Mouse (Mus musculus): ENCODE measurements around the gene Eif4g1. TPM values are rescaled to one million over a fixed set of nuclear protein-coding genes. Genes with fewer than 3 reads are reported as not detected.
"Not testable (repeated sequence)": the region's sequence is repeated elsewhere in the genome, so short reads cannot be mapped to it uniquely, and the experiment has no call there.

Gene Eif4g1
- polyA plus RNA-seq (2012; rRNA removed), result 231 and 269 TPM in 2 replicates

GRCm38 (mm10) chr16:20668013-20668412 is at the start of gene Eif4g1:
Gene Eif4g1, plus strand, starts transcription at chr16:20668313.
- DNase-seq (ENCODE audit: low read depth), result not testable (repeated sequence)

DNA sequence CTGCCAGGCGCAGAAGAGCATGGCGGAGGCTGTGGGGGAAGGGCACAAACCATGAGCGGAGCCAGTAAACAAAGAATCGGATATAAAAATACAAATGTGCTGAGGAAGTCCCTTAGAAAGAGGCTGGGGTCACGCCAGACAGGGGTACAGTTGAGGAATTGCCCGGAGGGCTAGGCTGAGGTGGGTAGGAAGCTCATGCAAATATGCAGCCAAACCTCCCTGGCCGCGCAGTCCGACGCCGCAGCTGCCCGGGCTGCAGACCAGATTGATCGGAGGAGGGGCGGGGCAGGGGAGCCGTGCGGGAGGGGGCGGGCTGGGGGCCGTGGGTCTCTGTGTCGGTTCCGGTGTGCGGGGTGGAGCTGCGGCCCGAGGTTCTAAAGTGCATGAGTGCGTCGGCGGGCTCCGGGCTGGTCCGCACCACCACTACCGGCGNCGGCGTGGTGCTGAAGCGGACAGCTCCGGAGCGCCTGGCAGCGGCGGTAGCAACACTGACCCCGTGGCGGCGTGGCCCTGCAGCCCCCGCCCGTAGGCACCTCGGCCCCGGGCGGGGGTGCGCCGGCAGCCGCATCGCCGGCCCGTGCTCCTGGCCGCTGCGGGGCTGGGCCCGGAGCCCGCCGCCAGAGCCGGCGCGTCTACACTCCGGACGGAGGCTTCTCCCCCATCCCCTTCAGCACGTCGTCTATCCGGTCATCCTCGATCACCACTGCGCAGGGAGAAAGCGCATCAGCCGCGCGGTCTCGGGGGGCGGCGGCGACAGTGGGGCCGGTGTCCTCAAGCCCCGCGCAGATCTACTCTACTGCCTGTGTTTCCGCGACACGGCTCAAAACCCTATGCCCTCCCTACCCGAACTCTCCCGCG is 48.3 kb upstream of the Eif4g1 start:
- TF ChIP-seq POLR2A (IDR thresholded peaks at IDR 0.05; ENCODE audit: borderline replicate concordance, extremely low read depth, insufficient read depth, insufficient read length, poor library complexity, severe bottlenecking) (peak; percentile 18; the same call in 1 of the 2 replicates), CTCF (IDR thresholded peaks at IDR 0.05; ENCODE audit: borderline replicate concordance, extremely low read depth, insufficient read depth, insufficient read length) (no peak)
- DNase-seq (ENCODE audit: low read depth), result peak; percentile 57

GRCm38 (mm10) chr16:20620399-20620735 is 47.7 kb upstream of the Eif4g1 start:
- TF ChIP-seq POLR2A (IDR thresholded peaks at IDR 0.05; ENCODE audit: borderline replicate concordance, extremely low read depth, insufficient read depth, insufficient read length, poor library complexity, severe bottlenecking) (no peak), CTCF (IDR thresholded peaks at IDR 0.05; ENCODE audit: borderline replicate concordance, extremely low read depth, insufficient read depth, insufficient read length) (no peak)
- peak; percentile 49 for DNase-seq (ENCODE audit: low read depth)

DNA sequence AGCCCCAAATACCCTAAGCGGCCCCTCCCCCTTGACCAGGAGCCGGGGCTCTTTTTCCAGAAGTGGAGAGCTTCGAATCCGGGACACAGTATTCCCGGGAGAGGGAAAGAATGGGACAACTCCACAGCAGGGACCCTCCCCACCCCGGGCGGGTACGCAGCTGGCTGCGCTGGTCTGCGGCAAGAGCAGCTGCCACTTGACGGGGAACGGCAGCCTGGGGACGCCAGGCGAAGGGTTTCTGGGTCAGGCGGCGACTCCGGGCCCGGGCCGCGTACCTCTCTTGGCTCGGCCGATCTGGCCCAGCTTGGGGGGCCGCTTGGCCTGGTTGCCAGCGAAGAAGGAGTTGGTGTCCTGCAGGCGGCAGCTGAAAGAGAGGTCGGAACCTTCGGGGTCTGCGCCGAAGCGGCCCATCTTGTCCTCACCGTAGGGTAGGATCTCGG is 47.3 kb upstream of the Eif4g1 start:
- peak; percentile 62 for DNase-seq (ENCODE audit: low read depth)
- TF ChIP-seq POLR2A (IDR thresholded peaks at IDR 0.05; ENCODE audit: borderline replicate concordance, extremely low read depth, insufficient read depth, insufficient read length, poor library complexity, severe bottlenecking) (no peak), CTCF (IDR thresholded peaks at IDR 0.05; ENCODE audit: borderline replicate concordance, extremely low read depth, insufficient read depth, insufficient read length) (no peak)

GRCm38 (mm10) chr16:20621191-20621990 is 46.7 kb upstream of the Eif4g1 start, which contains the start of gene Camk2n2:
Gene Camk2n2, minus strand, starts transcription at chr16:20621287.
- TF ChIP-seq CTCF (IDR thresholded peaks at IDR 0.05; ENCODE audit: borderline replicate concordance, extremely low read depth, insufficient read depth, insufficient read length), result no peak
- TF ChIP-seq POLR2A (IDR thresholded peaks at IDR 0.05; ENCODE audit: borderline replicate concordance, extremely low read depth, insufficient read depth, insufficient read length, poor library complexity, severe bottlenecking), result peak; percentile 36; the same call in 1 of the 2 replicates
- peak; percentile 69 for DNase-seq (ENCODE audit: low read depth)

GRCm38 (mm10) chr16:20621991-20622685 is 46.0 kb upstream of the Eif4g1 start:
- peak; percentile 87 for DNase-seq (ENCODE audit: low read depth)
- TF ChIP-seq POLR2A (IDR thresholded peaks at IDR 0.05; ENCODE audit: borderline replicate concordance, extremely low read depth, insufficient read depth, insufficient read length, poor library complexity, severe bottlenecking) (no peak), CTCF (IDR thresholded peaks at IDR 0.05; ENCODE audit: borderline replicate concordance, extremely low read depth, insufficient read depth, insufficient read length) (no peak)

DNA sequence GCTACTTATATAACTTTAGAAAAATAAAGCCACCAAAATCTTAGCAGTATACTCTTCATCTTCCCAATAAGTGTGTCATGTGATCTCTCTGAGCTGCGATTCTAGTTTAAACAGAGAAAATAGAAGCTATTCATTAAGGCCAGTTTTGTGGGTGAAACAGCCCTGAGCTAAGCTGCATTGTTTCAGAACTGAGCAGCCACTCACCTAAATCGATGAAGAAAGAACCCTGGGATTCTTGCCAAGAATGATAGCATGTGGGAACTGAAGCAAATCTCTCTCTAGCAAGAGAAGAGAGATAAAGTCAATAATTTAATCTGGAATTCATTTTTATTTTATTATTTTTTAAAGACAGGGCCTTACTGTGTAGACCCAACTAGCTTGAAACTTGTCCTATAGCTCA is 44.9 kb upstream of the Eif4g1 start:
- DNase-seq (ENCODE audit: low read depth), result no peak
- no peak for TF ChIP-seq POLR2A (IDR thresholded peaks at IDR 0.05; ENCODE audit: borderline replicate concordance, extremely low read depth, insufficient read depth, insufficient read length, poor library complexity, severe bottlenecking)
- no peak for TF ChIP-seq CTCF (IDR thresholded peaks at IDR 0.05; ENCODE audit: borderline replicate concordance, extremely low read depth, insufficient read depth, insufficient read length)

- DNase-seq (ENCODE audit: low read depth), result peak; percentile 79
- TF ChIP-seq CTCF (IDR thresholded peaks at IDR 0.05; ENCODE audit: borderline replicate concordance, extremely low read depth, insufficient read depth, insufficient read length) (no peak), POLR2A (IDR thresholded peaks at IDR 0.05; ENCODE audit: borderline replicate concordance, extremely low read depth, insufficient read depth, insufficient read length, poor library complexity, severe bottlenecking) (no peak)
These were observed 39.2 kb upstream of the Eif4g1 start for GRCm38 (mm10) chr16:20628871-20629391.

- peak; percentile 57 for DNase-seq (ENCODE audit: low read depth)
- TF ChIP-seq CTCF (IDR thresholded peaks at IDR 0.05; ENCODE audit: borderline replicate concordance, extremely low read depth, insufficient read depth, insufficient read length) (no peak), POLR2A (IDR thresholded peaks at IDR 0.05; ENCODE audit: borderline replicate concordance, extremely low read depth, insufficient read depth, insufficient read length, poor library complexity, severe bottlenecking) (0 out of 2 replicates have a peak, but pooled peaks have one; percentile 21)
These were observed 38.1 kb upstream of the Eif4g1 start, which contains the start of gene Ece2 for GRCm38 (mm10) chr16:20629731-20630634. Gene Ece2, plus strand, starts transcription at chr16:20629828.

GRCm38 (mm10) chr16:20637410-20637809 is 30.7 kb upstream of the Eif4g1 start:
- TF ChIP-seq CTCF (IDR thresholded peaks at IDR 0.05; ENCODE audit: borderline replicate concordance, extremely low read depth, insufficient read depth, insufficient read length) (no peak), POLR2A (IDR thresholded peaks at IDR 0.05; ENCODE audit: borderline replicate concordance, extremely low read depth, insufficient read depth, insufficient read length, poor library complexity, severe bottlenecking) (no peak)
- DNase-seq (ENCODE audit: low read depth), result no peak
